Mouse (Mus musculus) thymus, postnatal 10 days (tissue): ENCODE results near the gene Tcf23.
"Not testable (repeated sequence)": the region's sequence is repeated elsewhere in the genome, so short reads cannot be mapped to it uniquely, and the experiment has no call there.

ENCODE experiments used
- DNase-seq, 2 experiments: peaks; one replicate each; pipeline ENCODE4 v3.0.0; 2021; ENCODE audit warnings: low spot score in 2 of 2

The Tcf23 gene

DNA sequence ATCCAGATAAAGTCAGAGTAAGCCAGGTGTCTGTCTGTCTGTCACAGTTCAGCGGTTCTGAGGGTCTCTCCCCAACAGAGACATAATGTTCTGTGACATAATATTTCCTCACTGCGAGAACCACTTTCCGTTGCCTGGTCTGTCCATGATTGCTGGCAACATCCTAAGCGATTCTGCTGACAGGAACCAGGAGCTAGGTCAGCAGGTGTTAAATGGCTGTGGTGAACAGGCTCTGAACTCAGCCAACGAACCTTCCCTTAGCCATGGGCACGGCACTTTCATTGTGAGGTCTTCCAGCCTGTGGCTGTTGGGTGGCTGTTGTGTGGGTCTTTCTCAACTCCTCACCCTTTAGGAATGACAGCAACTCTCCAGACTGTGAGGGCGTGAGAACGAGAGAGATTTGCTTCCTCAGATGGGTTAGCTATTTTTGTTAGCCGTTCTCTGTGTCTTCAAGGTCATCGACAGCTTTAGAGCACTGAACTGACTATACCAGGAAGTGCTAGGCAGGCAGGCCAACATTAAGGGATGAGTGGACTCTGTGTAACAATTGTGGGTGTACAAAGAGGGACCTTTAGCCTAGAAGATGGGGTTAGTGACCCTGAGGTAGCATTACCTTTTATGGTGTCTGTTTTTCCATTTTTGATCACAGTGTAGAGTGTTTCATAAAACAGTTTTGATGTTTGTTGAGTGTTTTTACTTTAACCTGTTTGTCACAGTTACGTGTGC lies 26.6 kb downstream of the Tcf23 start:
- no peak for DNase-seq

- peak; percentile 25 to 51 for DNase-seq
These were observed 29.8 kb downstream of the Tcf23 start for GRCm38 (mm10) chr5:30998306-30998705.

- no peak for DNase-seq
These were observed 30.9 kb downstream of the Tcf23 start for GRCm38 (mm10) chr5:30999324-30999723.

DNA sequence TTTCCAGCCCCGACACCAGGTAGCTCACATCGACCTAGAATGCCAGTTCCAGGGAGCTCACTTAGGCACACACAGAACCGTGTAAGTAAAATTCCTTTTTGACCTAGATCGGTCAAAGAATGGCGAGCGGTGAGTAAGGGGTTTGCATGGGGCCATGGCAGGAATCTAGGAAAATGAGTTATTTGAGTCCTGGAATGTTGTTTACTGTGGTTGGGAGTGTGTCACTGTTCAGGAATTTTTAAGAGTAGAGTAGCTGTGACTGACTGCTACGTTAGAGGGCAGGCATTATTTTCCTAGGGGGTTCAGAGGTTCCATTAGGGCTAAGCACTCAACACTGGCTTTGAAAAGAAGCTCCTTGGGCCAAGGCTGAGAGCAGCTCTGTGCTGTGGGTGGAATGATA lies 31.7 kb downstream of the Tcf23 start:
- no peak for DNase-seq

- no peak for DNase-seq
These were observed 32.5 kb downstream of the Tcf23 start for GRCm38 (mm10) chr5:31000993-31001392.

- DNase-seq = no peak
These were observed 33.1 kb downstream of the Tcf23 start for GRCm38 (mm10) chr5:31001560-31001959.

DNA sequence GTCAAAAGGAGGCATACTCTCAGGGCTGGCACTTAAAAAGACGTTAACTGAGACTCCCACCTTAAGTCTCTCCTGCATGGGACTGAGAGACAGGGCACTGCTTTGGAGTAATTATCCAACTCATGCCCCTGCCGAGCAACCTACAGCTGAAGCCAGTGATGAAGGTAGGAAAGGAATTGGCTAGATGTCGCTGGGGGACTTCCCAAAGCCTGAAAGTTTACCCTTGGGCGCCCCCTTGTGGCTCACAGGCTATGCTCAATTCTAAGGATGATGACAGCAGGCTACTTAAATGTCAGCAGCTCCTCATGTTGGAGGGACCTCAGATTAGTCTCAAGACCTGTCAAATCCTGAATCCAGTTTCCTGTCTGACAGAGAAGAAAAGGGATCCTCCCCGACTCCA lies 35.7 kb downstream of the Tcf23 start:
- DNase-seq = peak; percentile 72 to 92

GRCm38 (mm10) chr5:31012737-31013136 lies 44.3 kb downstream of the Tcf23 start:
- DNase-seq = peak; percentile 44 to 64

DNA sequence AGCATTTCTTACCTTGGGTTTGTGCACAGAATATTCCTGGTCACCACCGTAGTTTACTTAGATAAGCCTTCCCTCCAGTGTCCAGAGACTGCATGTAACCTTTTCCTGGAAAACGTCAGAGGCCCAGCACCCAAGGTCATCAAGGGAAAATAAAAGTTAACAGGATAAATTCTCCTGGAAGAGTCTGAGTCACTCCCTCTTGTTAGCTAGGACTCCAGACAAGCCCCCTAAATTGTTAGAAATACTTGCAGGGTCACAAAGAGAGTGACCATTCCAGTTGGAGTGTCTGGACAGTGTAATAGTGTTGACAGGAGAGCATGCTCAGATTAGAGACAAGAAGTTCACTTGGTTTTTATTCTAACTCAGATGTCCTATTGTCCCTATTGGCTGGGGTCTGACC lies 47.5 kb downstream of the Tcf23 start:
- no peak for DNase-seq

- not testable (repeated sequence) for DNase-seq
These were observed 53.3 kb downstream of the Tcf23 start for GRCm38 (mm10) chr5:31021790-31022189.

- no peak for DNase-seq
These were observed 54.2 kb downstream of the Tcf23 start for GRCm38 (mm10) chr5:31022690-31023089.

GRCm38 (mm10) chr5:31023254-31023653 lies 54.8 kb downstream of the Tcf23 start:
- DNase-seq = no peak

DNA sequence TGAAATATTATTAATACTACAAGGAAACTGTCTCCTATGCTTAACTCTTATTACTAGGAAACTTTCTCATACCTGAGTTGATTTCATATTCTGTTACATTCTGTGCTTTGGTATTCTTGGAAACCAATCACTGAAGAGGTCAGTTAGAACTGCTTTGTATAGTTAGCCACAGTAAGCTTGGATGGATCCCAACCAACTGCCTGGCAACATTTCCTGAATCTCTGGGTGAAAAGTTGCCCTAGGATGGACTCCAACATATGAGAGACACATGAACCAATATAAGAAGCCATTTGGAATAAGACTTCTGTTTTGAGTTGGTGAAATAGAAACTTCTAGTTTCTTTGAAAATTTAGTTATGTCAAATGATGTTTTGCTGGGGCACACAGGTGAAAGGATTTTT lies 56.2 kb downstream of the Tcf23 start:
- DNase-seq = no peak
